In the genomic region with DNA sequence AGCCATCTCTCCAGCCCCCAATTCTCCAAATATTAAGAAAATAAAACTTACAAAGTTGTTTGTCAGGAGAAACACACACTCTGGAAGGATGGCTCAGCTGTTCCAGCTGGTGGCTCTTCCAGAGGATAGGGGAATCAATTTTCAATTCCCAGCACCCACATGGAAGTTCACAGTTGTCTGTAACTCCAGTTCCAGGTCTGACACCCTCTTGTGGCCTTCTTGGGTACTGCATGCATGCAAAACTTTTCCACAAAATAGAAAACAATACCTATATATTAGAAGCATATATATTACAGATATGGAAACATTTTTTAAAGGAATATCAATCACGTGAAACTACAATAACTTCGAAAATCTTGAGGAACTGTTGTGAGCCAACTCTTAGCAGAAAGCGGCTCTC, we compare ENCODE assay signal across 11 mouse cellular contexts. TPM values are rescaled to one million over a fixed set of nuclear protein-coding genes. Genes with fewer than 3 reads are reported as not detected.
DNase-seq lines count a peak whose midpoint lies in the region; ATAC-seq and TF ChIP-seq lines count a peak whose summit lies in the region.
"Had no signal": no experiment of that assay in that cellular context is flagged by ENCODE, and none has a peak within 500 bp of the region (broad histone marks: within the 10 kb centered on the region; RNA-seq: fewer than 3 reads in every experiment).

No protein-coding gene starts in this region.

- no peak overlapping the region for H3K9ac ChIP-seq in kidney, embryonic 14.5 days (ENCODE audit: low read depth, low read length)
- H3K9ac ChIP-seq: embryonic facial prominence, embryonic 13.5 days; midbrain, embryonic 15.5 days had no signal

- peak; percentile 31 for DNase-seq in kidney, adult 2 months
- peak; percentile 36 to 53 for DNase-seq in spleen, postnatal 10 days (ENCODE audit: low spot score in 2 of 2)
- DNase-seq in spleen, adult 18-20 months, result no peak
- DNase-seq in c-Kit-positive CD71-positive TER-119-positive erythroid progenitor cells, embryonic 14.5 days (ENCODE audit: low spot score), result peak; percentile 19
- peak; percentile 44 for DNase-seq in splenic B cell, adult 2 months (ENCODE audit: low read depth, low spot score)
- DNase-seq in cerebellum, postnatal 36 days, result no peak
- DNase-seq in heart, adult 8-10 months (ENCODE audit: low spot score), result no peak

- ATAC-seq in kidney, embryonic 14.5 days (ENCODE audit: low FRiP score, low TSS enrichment), result no peak
- ATAC-seq: midbrain, embryonic 15.5 days had no signal

- H3K9me3 ChIP-seq in kidney, embryonic 14.5 days (ENCODE audit: control insufficient read depth, low read length), result peaks cover 4% of the 10 kb centered on the region; the same call in 1 of the 2 replicates
- H3K9me3 ChIP-seq: midbrain, embryonic 15.5 days had no signal

- H3K27ac ChIP-seq in kidney, adult 2 months (ENCODE audit: insufficient read depth, low read depth, low read length), result no peak overlapping the region
- no peak overlapping the region for H3K27ac ChIP-seq in kidney, embryonic 14.5 days (ENCODE audit: low read depth, low read length)
- H3K27ac ChIP-seq: embryonic facial prominence, embryonic 13.5 days; midbrain, embryonic 15.5 days had no signal

- H3K27me3 ChIP-seq in kidney, adult 2 months (replicated peaks; ENCODE audit: control insufficient read depth, insufficient read depth, low read length), result no peaks in the 10 kb centered on the region
- no peaks in the 10 kb centered on the region for H3K27me3 ChIP-seq in kidney, embryonic 14.5 days (ENCODE audit: control insufficient read depth, insufficient read depth, low read length)
- H3K27me3 ChIP-seq in splenic B cell, adult 2 months (ENCODE audit: control insufficient read depth, insufficient read depth, low read length, poor library complexity, severe bottlenecking), result no peaks in the 10 kb centered on the region
- H3K27me3 ChIP-seq: embryonic facial prominence, embryonic 13.5 days; midbrain, embryonic 15.5 days had no signal

- no peaks in the 10 kb centered on the region for H3K36me3 ChIP-seq in kidney, adult 2 months (ENCODE audit: control insufficient read depth, insufficient read depth, low read length)
- no peaks in the 10 kb centered on the region for H3K36me3 ChIP-seq in kidney, embryonic 14.5 days (ENCODE audit: control insufficient read depth, insufficient read depth, low read length)
- H3K36me3 ChIP-seq in splenic B cell, adult 2 months (ENCODE audit: control insufficient read depth, insufficient read depth, low read length, poor library complexity, severe bottlenecking), result no peaks in the 10 kb centered on the region
- H3K36me3 ChIP-seq: embryonic facial prominence, embryonic 13.5 days; midbrain, embryonic 15.5 days had no signal

- TF ChIP-seq CTCF in kidney, adult 2 months (conservative IDR thresholded peaks at IDR 0.05; ENCODE audit: insufficient read depth, insufficient read length, low read depth, low read length), result peak; percentile 48

- no peaks in the 10 kb centered on the region for H3K4me1 ChIP-seq in kidney, adult 2 months (ENCODE audit: control insufficient read depth, insufficient read depth, low read length)
- peaks cover 4% of the 10 kb centered on the region; the same call in 1 of the 2 replicates for H3K4me1 ChIP-seq in kidney, embryonic 14.5 days (ENCODE audit: control insufficient read depth, insufficient read depth, low read length)
- H3K4me1 ChIP-seq: embryonic facial prominence, embryonic 13.5 days; midbrain, embryonic 15.5 days had no signal

- no peak overlapping the region for H3K4me3 ChIP-seq in kidney, adult 2 months (ENCODE audit: insufficient read depth, low read depth, low read length)
- no peak overlapping the region for H3K4me3 ChIP-seq in kidney, embryonic 14.5 days (ENCODE audit: low read length)
- H3K4me3 ChIP-seq: embryonic facial prominence, embryonic 13.5 days; midbrain, embryonic 15.5 days had no signal

- WGBS in kidney, adult 2 months, result 74% methylated on average over 3 of the region's 3 CpGs
- 84% methylated on average over 3 of the region's 3 CpGs for WGBS in kidney, embryonic 14.5 days

- TF ChIP-seq POLR2A in kidney, adult 2 months (IDR thresholded peaks at IDR 0.05; ENCODE audit: low read depth, low read length), result no peak

- H3K4me2 ChIP-seq in kidney, embryonic 14.5 days (replicated peaks; ENCODE audit: low read depth, low read length), result no peak overlapping the region
- H3K4me2 ChIP-seq: embryonic facial prominence, embryonic 13.5 days; midbrain, embryonic 15.5 days had no signal

RNA-seq across cellular contexts. Expression of a gene that starts 19.7 kb away (rescaled TPM):
- 40.7 and 41.0 TPM in 2 replicates for polyA plus RNA-seq in kidney, adult 2 months (2012; rRNA removed)
- polyA plus RNA-seq in kidney, embryonic 14.5 days (2014; fragmentation: Nextera tagmentation; extraction: Ambion mirVana), result 160 and 173 TPM in 2 replicates
- 10 to 100 TPM; 61.1 to 80.7 (median 65.7) TPM for total RNA-seq in heart, adult 8-10 months (2022)

RNA-seq across cellular contexts. Expression of a gene that starts 27.8 kb away (rescaled TPM):
- 0.53 and 0.64 TPM in 2 replicates for polyA plus RNA-seq in kidney, adult 2 months (2012; rRNA removed)
- 0.50 and 1.7 TPM in 2 replicates for polyA plus RNA-seq in kidney, embryonic 14.5 days (2014; fragmentation: Nextera tagmentation; extraction: Ambion mirVana)
- total RNA-seq in heart, adult 8-10 months (2022), result not detected
- polyA plus RNA-seq: heart, embryonic 14.5 days had no signal

RNA-seq across cellular contexts. Expression of a gene that starts 59.5 kb away (rescaled TPM):
- 389 and 411 TPM in 2 replicates for polyA plus RNA-seq in kidney, adult 2 months (2012; rRNA removed)
- 1,099 and 1,259 TPM in 2 replicates for polyA plus RNA-seq in kidney, embryonic 14.5 days (2014; fragmentation: Nextera tagmentation; extraction: Ambion mirVana)
- 100 to 1,000 TPM; 266 to 316 (median 288) TPM for total RNA-seq in heart, adult 8-10 months (2022)

Comparison
In these comparisons a context has a peak if more than half of its experiments do, and no peak if none do; other contexts are left out.
1. DNase-seq: peak in kidney, adult 2 months (single experiment), spleen, postnatal 10 days (2 of 2), c-Kit-positive CD71-positive TER-119-positive erythroid progenitor cells, embryonic 14.5 days (single experiment) and splenic B cell, adult 2 months (single experiment); none in spleen, adult 18-20 months (0 of 2), cerebellum, postnatal 36 days (0 of 2) and heart, adult 8-10 months (single experiment).